Mouse (Mus musculus) cerebellum, adult (tissue): ENCODE measurements at regions not wholly inside any gene's neighbourhood (a gene's known extent, or its start where the extent isn't known, plus 50 kb on each side); places are given as distances from the start of the nearest gene placed in this dataset.

Experiments used
- ATAC-seq: cut with Nextera tagmentation; 2 replicates; pipeline ENCODE4 v1.9.2; 2017; ENCODE audit warnings: mild to moderate bottlenecking, moderate library complexity, mixed read lengths; ENCODE audit not compliant: insufficient number of reproducible peaks, low FRiP score, low TSS enrichment

DNA sequence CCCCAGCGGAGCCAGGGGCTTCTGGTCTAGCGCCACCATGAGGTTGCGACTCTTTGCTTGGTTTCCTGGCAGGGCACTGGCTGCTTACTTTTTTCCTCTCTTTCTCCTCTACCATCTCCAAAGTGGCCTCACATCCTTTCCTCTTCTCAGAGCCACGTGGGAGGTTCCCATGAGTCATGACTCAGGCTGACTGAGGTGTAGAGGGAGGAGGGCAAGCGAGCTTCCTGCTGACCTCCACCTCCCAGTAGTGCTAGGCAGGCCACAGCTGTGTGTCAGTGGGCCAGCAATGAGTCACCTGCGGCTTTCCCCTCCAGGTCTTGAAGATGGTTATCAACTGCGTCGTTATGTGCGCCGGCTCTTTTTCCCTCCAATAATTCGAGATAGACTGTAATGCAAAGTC, 123.6 kb downstream of the Gadd45g start:
- ATAC-seq, result no peak

DNA sequence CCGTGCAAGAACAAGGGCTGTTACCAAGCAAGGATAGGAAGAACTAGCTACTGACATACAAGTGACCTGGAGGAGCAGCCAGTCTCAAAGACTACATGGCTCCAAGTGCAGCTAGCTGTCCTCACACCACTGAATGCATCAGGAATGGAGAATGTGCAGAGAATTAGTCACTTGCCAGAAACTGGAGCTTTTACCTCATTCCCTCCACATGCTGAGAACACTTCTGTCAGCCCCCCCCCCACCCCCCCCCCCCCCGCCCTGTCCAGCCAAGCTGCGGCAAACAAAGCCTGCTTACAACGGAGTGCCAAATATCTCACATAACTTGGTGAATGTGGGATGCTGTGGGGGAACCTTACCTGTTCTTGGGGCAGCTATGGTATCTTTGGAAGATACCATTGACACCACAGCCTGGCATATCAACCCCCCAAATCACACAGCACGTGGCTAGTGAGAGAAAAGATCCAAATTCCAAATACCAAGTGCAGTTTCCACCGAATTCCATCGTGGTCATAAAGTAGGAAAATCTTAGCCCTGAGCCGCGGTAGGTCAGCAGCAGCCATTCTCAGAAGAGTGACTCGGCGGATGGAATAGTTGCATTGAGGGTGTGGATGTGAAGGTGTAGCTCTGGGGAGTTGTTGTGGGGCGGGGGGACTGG, 126.3 kb downstream of the Gadd45g start:
- no peak for ATAC-seq

GRCm38 (mm10) chr13:51973461-51973860, 127.0 kb downstream of the Gadd45g start:
- ATAC-seq, result no peak

DNA sequence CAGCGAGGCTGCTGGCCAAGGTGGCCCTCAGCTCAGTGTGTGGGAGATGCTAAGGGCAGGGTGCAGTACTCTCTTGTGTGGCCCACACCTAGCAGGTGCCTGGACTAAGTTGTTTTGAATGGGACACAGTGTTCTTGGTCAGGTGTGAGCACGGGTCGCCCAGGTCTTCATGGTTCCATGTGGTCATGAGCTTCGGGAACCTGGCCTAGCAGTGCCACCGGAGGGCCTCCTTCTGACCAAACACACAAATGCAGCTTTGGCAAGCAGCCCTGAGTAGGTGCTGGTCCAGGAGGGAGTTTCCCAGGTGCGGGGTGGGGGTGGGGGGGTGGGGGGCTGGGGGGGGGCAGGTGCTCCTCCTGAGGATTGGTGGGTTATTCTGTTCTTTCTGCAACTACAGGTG, 127.6 kb downstream of the Gadd45g start:
- no peak for ATAC-seq

- no peak for ATAC-seq
These were observed 128.9 kb downstream of the Gadd45g start for GRCm38 (mm10) chr13:51975330-51975729.

DNA sequence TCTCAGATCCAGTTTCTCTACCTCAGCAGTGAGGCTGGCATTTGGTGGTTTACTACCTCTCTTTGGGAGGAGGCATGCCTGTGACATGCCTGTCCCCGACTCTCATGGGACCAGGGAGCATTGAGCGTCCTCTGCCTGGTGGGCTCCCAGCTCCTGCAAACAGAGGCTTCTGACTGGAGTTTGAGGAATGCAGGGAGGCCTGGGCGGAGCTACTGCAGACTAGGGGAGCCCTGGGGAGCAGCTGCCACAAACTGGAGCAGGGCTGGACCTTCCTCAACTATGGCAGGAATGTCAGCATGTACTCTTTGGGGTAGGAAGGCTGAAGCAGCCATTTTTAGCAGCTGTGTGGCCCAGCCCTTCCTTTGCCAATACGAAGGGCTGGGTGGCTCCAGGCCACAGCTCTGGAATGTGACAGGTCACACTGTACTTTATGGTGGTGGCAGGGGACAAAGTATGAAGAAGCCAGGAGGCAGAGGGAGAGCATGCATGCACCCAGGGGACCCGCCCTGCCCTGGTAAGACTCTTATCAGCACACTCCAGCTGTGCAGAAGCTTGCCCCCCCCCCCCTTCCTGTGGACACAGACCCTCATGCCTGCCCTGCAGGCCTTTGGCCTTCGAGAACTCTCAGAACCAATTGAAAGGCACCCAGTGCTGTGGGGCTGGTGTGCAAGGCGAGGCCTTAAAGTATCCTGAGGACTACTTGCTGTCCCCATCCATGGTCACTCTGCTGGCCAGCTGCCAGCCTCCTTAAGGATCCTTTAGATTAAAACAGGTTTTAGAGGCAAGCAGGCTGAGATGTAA, 129.5 kb downstream of the Gadd45g start:
- no peak for ATAC-seq

- no peak for ATAC-seq
These were observed 130.2 kb downstream of the Gadd45g start for GRCm38 (mm10) chr13:51976620-51977214.

DNA sequence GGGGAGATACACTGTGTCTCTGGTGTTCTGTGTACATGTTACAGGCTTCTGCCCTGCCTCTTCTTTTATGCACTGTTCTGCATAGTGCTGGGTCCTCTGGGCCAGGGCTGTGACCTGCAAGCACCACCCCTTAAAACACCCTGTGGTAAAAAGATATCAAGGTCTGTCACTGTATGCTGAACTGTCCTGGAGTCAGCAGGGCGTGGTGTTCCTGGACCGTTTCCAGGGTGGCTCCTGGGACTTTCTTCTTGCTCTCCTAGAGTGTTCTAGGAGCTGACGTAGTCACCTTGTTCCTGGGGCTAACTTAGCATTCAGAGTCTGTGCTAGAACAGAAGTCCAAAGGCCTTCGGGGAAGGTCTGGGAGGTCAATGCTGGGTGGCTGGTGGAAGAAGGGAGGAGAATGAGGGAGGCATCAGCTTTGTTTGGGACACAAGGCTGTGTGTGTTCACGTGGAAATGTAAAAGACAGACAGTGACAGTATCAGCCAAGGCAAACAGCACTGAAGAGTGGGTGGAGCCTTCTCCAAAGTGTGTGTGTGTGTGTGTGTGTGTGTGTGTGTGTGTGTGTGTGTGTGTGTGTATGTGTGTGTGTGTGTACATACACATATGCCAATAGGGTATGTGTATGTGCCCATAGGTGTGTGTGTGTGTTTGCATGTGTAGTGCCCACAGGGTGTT, 133.0 kb downstream of the Gadd45g start:
- ATAC-seq, result no peak

DNA sequence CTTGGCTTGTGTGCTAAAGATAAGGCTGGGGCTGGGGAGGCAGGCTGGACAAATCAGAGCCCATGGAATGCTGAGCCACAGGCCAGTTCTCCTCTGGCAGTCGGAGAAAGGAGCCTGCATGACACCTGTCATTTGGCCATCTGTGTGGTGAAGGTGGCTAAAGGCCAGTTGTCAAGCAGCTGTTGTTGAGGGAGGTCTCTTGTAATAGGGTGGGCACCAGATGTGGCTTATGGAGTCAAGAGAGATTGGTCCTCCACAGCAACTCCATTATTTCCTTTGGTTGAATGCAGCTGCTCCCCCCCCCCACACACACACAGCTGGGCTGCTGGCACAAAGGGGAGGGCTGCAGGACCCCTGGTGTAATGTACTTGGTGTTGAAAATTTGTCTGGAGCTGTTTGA, 133.9 kb downstream of the Gadd45g start:
- ATAC-seq, result no peak

GRCm38 (mm10) chr13:51983002-51983401, 136.5 kb downstream of the Gadd45g start:
- ATAC-seq, result no peak

- ATAC-seq, result no peak
These were observed 137.1 kb downstream of the Gadd45g start for GRCm38 (mm10) chr13:51983575-51983974.

- ATAC-seq, result no peak
These were observed 144.9 kb downstream of the Gadd45g start for GRCm38 (mm10) chr13:51991339-51991738.

DNA sequence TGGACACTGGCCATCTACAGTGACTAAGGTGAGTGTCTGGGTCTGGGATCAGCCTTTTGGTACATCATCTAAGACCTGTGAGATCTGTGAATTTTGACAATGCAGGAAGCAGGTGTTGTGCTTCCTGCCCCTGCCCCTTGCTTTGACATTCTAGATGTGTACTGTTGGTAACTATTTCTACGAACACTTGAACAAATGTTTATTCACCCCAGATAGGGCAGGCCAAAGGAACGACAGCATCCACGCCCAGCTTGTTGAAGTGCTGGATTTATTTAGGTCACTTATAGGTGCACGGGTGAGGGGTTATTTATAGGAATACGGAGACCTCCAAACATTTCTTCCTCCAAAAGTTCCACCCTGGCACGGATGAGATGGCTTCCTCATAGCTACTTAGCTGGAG, 146.4 kb downstream of the Gadd45g start:
- no peak for ATAC-seq

DNA sequence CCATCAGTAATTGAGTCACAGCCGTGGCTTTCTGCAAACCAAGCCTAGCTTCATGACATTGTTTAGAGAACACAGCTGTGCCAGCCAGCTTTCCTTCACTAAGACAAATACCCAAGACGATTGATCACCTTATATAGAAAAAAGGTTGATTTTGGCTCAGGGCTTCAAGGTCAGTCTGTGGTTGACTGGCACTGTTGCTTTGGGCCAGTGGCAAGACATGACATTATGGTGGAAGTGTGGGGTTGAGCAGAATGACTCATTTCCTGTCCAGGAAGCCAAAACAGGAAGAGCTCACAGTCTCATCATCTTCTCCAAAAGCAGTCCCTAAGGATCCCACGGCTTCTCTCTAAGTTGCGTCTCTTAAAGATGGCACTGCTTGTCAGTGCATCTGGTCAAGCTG, 149.7 kb downstream of the Gadd45g start:
- ATAC-seq, result no peak

DNA sequence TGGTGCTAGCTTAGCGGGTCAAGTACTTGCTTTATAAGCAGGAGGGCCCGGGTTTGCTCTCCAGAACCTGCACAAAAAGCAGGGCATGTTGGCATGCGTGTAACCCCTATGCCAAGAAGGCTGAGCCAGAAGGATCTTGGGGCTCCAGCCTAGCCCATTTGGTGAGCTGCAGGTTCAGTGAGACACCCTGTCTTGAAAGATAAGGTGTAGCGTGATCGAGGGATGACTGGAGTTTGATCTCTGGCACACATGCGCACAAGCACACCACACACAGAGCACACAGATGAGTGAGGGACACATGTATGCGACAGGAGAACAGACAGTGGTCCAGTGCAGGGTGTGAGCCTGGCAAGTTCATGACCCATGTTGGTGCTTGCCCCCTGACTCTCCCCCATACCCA, 152.1 kb downstream of the Gadd45g start:
- ATAC-seq, result no peak

DNA sequence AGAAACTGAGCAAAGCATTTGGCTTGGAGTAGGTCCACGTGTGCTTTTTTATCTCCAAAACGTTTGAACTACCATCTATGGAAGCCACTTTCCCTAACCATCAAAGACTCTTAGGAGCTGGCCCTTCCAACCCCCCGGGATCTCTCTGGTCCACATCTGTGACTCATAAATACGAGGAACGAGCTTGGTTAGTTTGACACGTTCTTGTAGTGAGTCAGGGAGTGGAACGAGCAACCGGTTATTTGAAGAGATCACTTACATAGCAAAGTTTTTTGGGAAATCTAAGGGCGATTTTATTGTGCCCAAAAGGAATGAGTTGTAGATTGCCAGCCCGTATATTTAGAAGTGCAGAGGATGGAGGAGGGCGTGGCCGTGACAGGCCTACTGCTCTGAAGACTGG, 155.3 kb downstream of the Gadd45g start:
- ATAC-seq, result no peak

DNA sequence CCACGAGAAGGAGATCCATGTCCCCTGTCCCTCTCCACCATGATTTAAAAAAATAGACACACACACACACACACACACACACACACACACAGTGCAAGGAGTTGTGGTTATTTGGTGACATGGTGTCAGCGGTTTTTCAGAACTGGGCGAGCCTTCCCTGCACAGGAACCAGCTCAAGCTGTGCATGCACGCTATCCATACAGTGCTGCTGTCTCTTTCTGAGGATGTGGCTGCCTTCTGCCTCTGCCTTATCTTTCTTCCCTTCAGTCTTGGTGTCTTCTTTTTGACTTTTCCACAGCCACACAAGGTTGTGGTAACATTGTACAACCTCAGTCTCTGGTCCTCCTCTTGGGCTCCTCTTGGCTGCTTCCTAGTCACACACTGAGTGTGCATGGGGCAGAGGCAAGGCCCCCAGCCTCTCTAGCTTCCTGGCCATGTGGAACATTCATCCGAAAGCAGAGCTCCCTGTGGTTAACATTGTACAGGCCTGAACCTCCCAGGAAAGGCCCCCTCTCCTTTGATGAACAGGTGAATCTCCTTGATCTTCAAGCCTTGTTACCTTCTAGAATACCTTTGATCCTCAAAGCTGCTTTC, 157.6 kb downstream of the Gadd45g start:
- no peak for ATAC-seq

GRCm38 (mm10) chr13:52007585-52008395, 161.3 kb downstream of the Gadd45g start:
- ATAC-seq, result no peak

GRCm38 (mm10) chr13:52009231-52009630, 162.8 kb downstream of the Gadd45g start:
- no peak for ATAC-seq

- ATAC-seq, result no peak
These were observed 163.3 kb downstream of the Gadd45g start for GRCm38 (mm10) chr13:52009766-52010165.
